Mouse (Mus musculus): ENCODE results near the gene Nprl2. TPM values are rescaled to one million over a fixed set of nuclear protein-coding genes. Genes with fewer than 3 reads are reported as not detected.

Nprl2 gene
- 27.8 and 27.9 TPM in 2 replicates for polyA plus RNA-seq (2015; fragmentation: Nextera tagmentation; extraction: Ambion mirVana)

- peak within 1 kb of the TSS; percentile 59 for H3K27ac ChIP-seq (replicated peaks)
These were observed at the start of gene Nprl2, which contains the start of gene Cyb561d2 for GRCm38 (mm10) chr9:107541474-107542351. Gene Nprl2 (plus strand): TSS chr9:107542226. Gene Cyb561d2 (minus strand): TSS chr9:107542193.

GRCm38 (mm10) chr9:107493511-107493910 is 48.5 kb upstream of the Nprl2 start:
- Histone ChIP-seq H3K4me1 (peaks cover 19% of the 10 kb centered on the region), H3K36me3 (no peaks in the 10 kb centered on the region), H3K4me2 (no peak overlapping the region), H3K9ac (no peak overlapping the region), H3K4me3 (no peak overlapping the region), H3K9me3 (no peaks in the 10 kb centered on the region), H3K27ac (replicated peaks) (no peak overlapping the region), H3K27me3 (replicated peaks) (no peaks in the 10 kb centered on the region; the same call in 1 of the 2 replicates)
- no peak for ATAC-seq (ENCODE audit: extremely low read depth, insufficient number of reproducible peaks, low FRiP score, low TSS enrichment)
- WGBS = 9% methylated on average over 1 of the region's 1 CpGs

More at GRCm38 (mm10) chr9:107541474-107542351, at the start of gene Nprl2, which contains the start of gene Cyb561d2:
- no peaks in the 10 kb centered on the region for H3K27me3 ChIP-seq (replicated peaks)
- peak within 1 kb of the TSS; percentile 93 for H3K9ac ChIP-seq
- ATAC-seq (ENCODE audit: extremely low read depth, insufficient number of reproducible peaks, low FRiP score, low TSS enrichment) = peak; percentile 79
- H3K36me3 ChIP-seq = peaks cover 57% of the 10 kb centered on the region
- peaks cover 31% of the 10 kb centered on the region for H3K4me1 ChIP-seq
- WGBS = under 1% methylated on average over 46 of the region's 46 CpGs
- H3K4me2 ChIP-seq = peak within 1 kb of the TSS; percentile 97
- H3K9me3 ChIP-seq = no peaks in the 10 kb centered on the region
- peak within 1 kb of the TSS; percentile 74 for H3K4me3 ChIP-seq

- Histone ChIP-seq H3K9me3 (no peaks in the 10 kb centered on the region), H3K4me3 (no peak overlapping the region), H3K9ac (no peak overlapping the region), H3K27me3 (replicated peaks) (no peaks in the 10 kb centered on the region; the same call in 1 of the 2 replicates), H3K27ac (replicated peaks) (no peak overlapping the region), H3K36me3 (no peaks in the 10 kb centered on the region), H3K4me1 (peaks cover 19% of the 10 kb centered on the region), H3K4me2 (no peak overlapping the region)
- ATAC-seq (ENCODE audit: extremely low read depth, insufficient number of reproducible peaks, low FRiP score, low TSS enrichment) = no peak
- 87% methylated on average over 12 of the region's 12 CpGs for WGBS
These were observed 47.8 kb upstream of the Nprl2 start for GRCm38 (mm10) chr9:107494238-107494637.

GRCm38 (mm10) chr9:107496359-107496758 is 45.7 kb upstream of the Nprl2 start:
- ATAC-seq (ENCODE audit: extremely low read depth, insufficient number of reproducible peaks, low FRiP score, low TSS enrichment) = no peak
- Histone ChIP-seq H3K9me3 (no peaks in the 10 kb centered on the region), H3K27ac (replicated peaks) (no peak overlapping the region), H3K4me3 (no peak overlapping the region), H3K4me1 (peaks cover 26% of the 10 kb centered on the region), H3K4me2 (no peak overlapping the region), H3K36me3 (no peaks in the 10 kb centered on the region), H3K27me3 (replicated peaks) (no peaks in the 10 kb centered on the region; the same call in 1 of the 2 replicates), H3K9ac (no peak overlapping the region)
- WGBS = 65% methylated on average over 3 of the region's 3 CpGs

- H3K36me3 ChIP-seq = no peaks in the 10 kb centered on the region
- H3K4me2 ChIP-seq = no peak overlapping the region
- H3K4me3 ChIP-seq = no peak overlapping the region
- 54% methylated on average over 3 of the region's 3 CpGs for WGBS
- no peak for ATAC-seq (ENCODE audit: extremely low read depth, insufficient number of reproducible peaks, low FRiP score, low TSS enrichment)
- no peaks in the 10 kb centered on the region for H3K27me3 ChIP-seq (replicated peaks)
- peaks cover 22% of the 10 kb centered on the region for H3K4me1 ChIP-seq
- H3K27ac ChIP-seq (replicated peaks) = no peak overlapping the region; the same call in 1 of the 2 replicates
- no peaks in the 10 kb centered on the region for H3K9me3 ChIP-seq
- no peak overlapping the region for H3K9ac ChIP-seq
These were observed 41.2 kb upstream of the Nprl2 start for GRCm38 (mm10) chr9:107500708-107501286.

- H3K36me3 ChIP-seq = no peaks in the 10 kb centered on the region
- H3K27ac ChIP-seq (replicated peaks) = no peak overlapping the region
- ATAC-seq (ENCODE audit: extremely low read depth, insufficient number of reproducible peaks, low FRiP score, low TSS enrichment) = no peak
- peaks cover 27% of the 10 kb centered on the region for H3K4me1 ChIP-seq
- H3K4me3 ChIP-seq = no peak overlapping the region
- 0 out of 2 replicates have a peak, but pooled peaks cover 6% of the 10 kb centered on the region for H3K27me3 ChIP-seq (replicated peaks)
- H3K9ac ChIP-seq = no peak overlapping the region
- WGBS = 84% methylated on average over 12 of the region's 12 CpGs
- no peak overlapping the region for H3K4me2 ChIP-seq
- H3K9me3 ChIP-seq = no peaks in the 10 kb centered on the region
These were observed 39.7 kb upstream of the Nprl2 start for GRCm38 (mm10) chr9:107502131-107502846.

- WGBS = 73% methylated on average over 19 of the region's 19 CpGs
- H3K4me1 ChIP-seq = peaks cover 44% of the 10 kb centered on the region
- ATAC-seq (ENCODE audit: extremely low read depth, insufficient number of reproducible peaks, low FRiP score, low TSS enrichment) = no peak
These were observed 37.1 kb upstream of the Nprl2 start for GRCm38 (mm10) chr9:107504662-107505537.

GRCm38 (mm10) chr9:107508266-107508665 is 33.8 kb upstream of the Nprl2 start:
- 53% methylated on average over 10 of the region's 10 CpGs for WGBS
- no peak overlapping the region for H3K27ac ChIP-seq (replicated peaks)
- no peaks in the 10 kb centered on the region for H3K9me3 ChIP-seq
- H3K9ac ChIP-seq = no peak overlapping the region; the same call in 1 of the 2 replicates
- peaks cover 48% of the 10 kb centered on the region for H3K4me1 ChIP-seq
- no peak for ATAC-seq (ENCODE audit: extremely low read depth, insufficient number of reproducible peaks, low FRiP score, low TSS enrichment)
- H3K27me3 ChIP-seq (replicated peaks) = peaks cover 24% of the 10 kb centered on the region; the same call in 1 of the 2 replicates
- H3K4me3 ChIP-seq = no peak overlapping the region
- H3K4me2 ChIP-seq = no peak overlapping the region
- no peaks in the 10 kb centered on the region for H3K36me3 ChIP-seq

More at GRCm38 (mm10) chr9:107504662-107505537, 37.1 kb upstream of the Nprl2 start:
- no peaks in the 10 kb centered on the region for H3K9me3 ChIP-seq
- H3K9ac ChIP-seq = no peak overlapping the region
- no peak overlapping the region for H3K4me2 ChIP-seq
- no peaks in the 10 kb centered on the region for H3K36me3 ChIP-seq
- H3K4me3 ChIP-seq = no peak overlapping the region
- H3K27me3 ChIP-seq (replicated peaks) = 0 out of 2 replicates have a peak, but pooled peaks cover 13% of the 10 kb centered on the region
- H3K27ac ChIP-seq (replicated peaks) = no peak overlapping the region

- H3K9ac ChIP-seq = no peak overlapping the region
- H3K27me3 ChIP-seq (replicated peaks) = peaks cover 32% of the 10 kb centered on the region; the same call in 1 of the 2 replicates
- H3K9me3 ChIP-seq = no peaks in the 10 kb centered on the region
- H3K36me3 ChIP-seq = no peaks in the 10 kb centered on the region
- no peak for ATAC-seq (ENCODE audit: extremely low read depth, insufficient number of reproducible peaks, low FRiP score, low TSS enrichment)
- H3K4me1 ChIP-seq = peaks cover 36% of the 10 kb centered on the region
- 76% methylated on average over 14 of the region's 14 CpGs for WGBS
- no peak overlapping the region for H3K4me3 ChIP-seq
- no peak overlapping the region for H3K27ac ChIP-seq (replicated peaks)
- no peak overlapping the region for H3K4me2 ChIP-seq
These were observed 31.5 kb upstream of the Nprl2 start for GRCm38 (mm10) chr9:107510384-107511100.

GRCm38 (mm10) chr9:107511436-107511835 is 30.6 kb upstream of the Nprl2 start:
- Histone ChIP-seq H3K4me1 (peaks cover 36% of the 10 kb centered on the region), H3K36me3 (no peaks in the 10 kb centered on the region), H3K4me3 (no peak overlapping the region), H3K9me3 (no peaks in the 10 kb centered on the region), H3K27me3 (replicated peaks) (peaks cover 28% of the 10 kb centered on the region; the same call in 1 of the 2 replicates), H3K27ac (replicated peaks) (no peak overlapping the region), H3K9ac (peak overlapping the region; percentile 47; the same call in 1 of the 2 replicates), H3K4me2 (no peak overlapping the region)
- no peak for ATAC-seq (ENCODE audit: extremely low read depth, insufficient number of reproducible peaks, low FRiP score, low TSS enrichment)
- 42% methylated on average over 8 of the region's 8 CpGs for WGBS

Data from heart, embryonic 13.5 days (tissue).